ENCODE assay signal across 10 mouse cellular contexts in genomic region chr7:30456487-30456886, GRCm38 (mm10). TPM values are rescaled to one million over a fixed set of nuclear protein-coding genes. Genes with fewer than 3 reads are reported as not detected.
DNase-seq lines count a peak whose midpoint lies in the region; ATAC-seq and TF ChIP-seq lines count a peak whose summit lies in the region.
"Had no signal": no experiment of that assay in that cellular context is flagged by ENCODE, and none has a peak within 500 bp of the region (broad histone marks: within the 10 kb centered on the region; RNA-seq: fewer than 3 reads in every experiment).

No protein-coding gene starts in this region.

- H3K4me3 ChIP-seq in heart, embryonic 10.5 days = peak overlapping the region; percentile 31
- peak overlapping the region; percentile 68 to 78 for H3K4me3 ChIP-seq in ES-E14 (ENCODE audit: insufficient read depth in 1 of 2, low read depth in 1 of 2, low read length in 2 of 2, poor library complexity in 1 of 2, severe bottlenecking in 1 of 2)
- H3K4me3 ChIP-seq in hindbrain, embryonic 11.5 days (ENCODE audit: low read depth, low read length) = peak overlapping the region; percentile 35
- peak overlapping the region; percentile 16 for H3K4me3 ChIP-seq in midbrain, embryonic 14.5 days (replicated peaks; ENCODE audit: low read depth, low read length)
- H3K4me3 ChIP-seq in gastrocnemius, adult 2 months = no peak overlapping the region

- TF ChIP-seq CTCF in gastrocnemius, adult 2 months (IDR thresholded peaks at IDR 0.05) = no peak

- peaks cover 100% of the 10 kb centered on the region for H3K27me3 ChIP-seq in heart, embryonic 10.5 days (ENCODE audit: insufficient read depth, poor library complexity, severe bottlenecking)
- H3K27me3 ChIP-seq in hindbrain, embryonic 11.5 days (ENCODE audit: control insufficient read depth, insufficient read depth, low read length) = peaks cover 79% of the 10 kb centered on the region
- H3K27me3 ChIP-seq in midbrain, embryonic 14.5 days (ENCODE audit: control insufficient read depth, insufficient read depth, low read length) = peaks cover 56% of the 10 kb centered on the region

- peak overlapping the region; percentile 21 for H3K9ac ChIP-seq in ES-E14 (ENCODE audit: insufficient read depth, low read depth, low read length, poor library complexity, severe bottlenecking)
- H3K9ac ChIP-seq in hindbrain, embryonic 11.5 days (ENCODE audit: low read depth, low read length) = peak overlapping the region; percentile 48
- 0 out of 2 replicates have a peak overlapping the region, but pooled peaks have one; percentile 32 for H3K9ac ChIP-seq in midbrain, embryonic 14.5 days (replicated peaks; ENCODE audit: low read length)

- DNase-seq in heart, embryonic 10.5 days (ENCODE audit: low spot score) = no peak
- no peak for DNase-seq in heart, adult 8-10 months (ENCODE audit: low spot score)
- no peak for DNase-seq in ES-E14 (ENCODE audit: low read depth, low spot score)
- DNase-seq in hindbrain, embryonic 11.5 days (ENCODE audit: low spot score) = no peak
- no peak for DNase-seq in midbrain, embryonic 14.5 days
- no peak for DNase-seq in gastrocnemius, adult 2 months
- DNase-seq in urinary bladder, postnatal 14 days (ENCODE audit: low spot score) = no peak
- DNase-seq in frontal cortex, postnatal 25 days (ENCODE audit: low spot score in 2 of 2) = no peak
- DNase-seq: kidney, postnatal 25 days; liver had no signal

- intact Hi-C loops in gastrocnemius, adult 2 months (cut with DNase I) = no loop called here

- H3K4me1 ChIP-seq in heart, embryonic 10.5 days = peaks cover 18% of the 10 kb centered on the region
- H3K4me1 ChIP-seq in ES-E14 (ENCODE audit: control insufficient read depth in 2 of 2, insufficient read depth in 2 of 2, low read length in 2 of 2, poor library complexity in 1 of 2) = peaks cover 9 to 40% of the 10 kb centered on the region in 2 experiments
- H3K4me1 ChIP-seq in hindbrain, embryonic 11.5 days (replicated peaks; ENCODE audit: control insufficient read depth, insufficient read depth, low read length) = peaks cover 12% of the 10 kb centered on the region
- H3K4me1 ChIP-seq in midbrain, embryonic 14.5 days (ENCODE audit: control insufficient read depth, insufficient read depth, low read length) = peaks cover 24% of the 10 kb centered on the region

- peak overlapping the region; percentile 50 for H3K4me2 ChIP-seq in hindbrain, embryonic 11.5 days (replicated peaks; ENCODE audit: low read depth, low read length)
- peak overlapping the region; percentile 55 for H3K4me2 ChIP-seq in midbrain, embryonic 14.5 days (ENCODE audit: low read length)

- in situ Hi-C loops in ES-E14 (cut with MboI; ENCODE audit: low sequenced_read_pairs in 2 of 2, unreplicated experiment in 2 of 2) = no loop called here

- H3K9me3 ChIP-seq in heart, embryonic 10.5 days = no peaks in the 10 kb centered on the region
- no peaks in the 10 kb centered on the region for H3K9me3 ChIP-seq in ES-E14 (ENCODE audit: control insufficient read depth, insufficient read depth, low read depth, low read length)
- no peaks in the 10 kb centered on the region for H3K9me3 ChIP-seq in hindbrain, embryonic 11.5 days (ENCODE audit: control insufficient read depth, low read length)
- no peaks in the 10 kb centered on the region for H3K9me3 ChIP-seq in midbrain, embryonic 14.5 days (ENCODE audit: control insufficient read depth, low read length)

- H3K27ac ChIP-seq in heart, embryonic 10.5 days = no peak overlapping the region
- no peak overlapping the region for H3K27ac ChIP-seq in ES-E14 (ENCODE audit: insufficient read depth, low read depth, low read length, poor library complexity, severe bottlenecking)
- peak overlapping the region; percentile 58 for H3K27ac ChIP-seq in hindbrain, embryonic 11.5 days (ENCODE audit: low read depth, low read length)
- no peak overlapping the region for H3K27ac ChIP-seq in midbrain, embryonic 14.5 days (replicated peaks; ENCODE audit: low read depth, low read length)
- H3K27ac ChIP-seq in gastrocnemius, adult 2 months = no peak overlapping the region

- H3K36me3 ChIP-seq in heart, embryonic 10.5 days = no peaks in the 10 kb centered on the region
- peaks cover 20% of the 10 kb centered on the region for H3K36me3 ChIP-seq in ES-E14 (ENCODE audit: control insufficient read depth, insufficient read depth, low read length, poor library complexity, severe bottlenecking)
- H3K36me3 ChIP-seq in hindbrain, embryonic 11.5 days (ENCODE audit: control insufficient read depth, insufficient read depth, low read length) = no peaks in the 10 kb centered on the region
- no peaks in the 10 kb centered on the region for H3K36me3 ChIP-seq in midbrain, embryonic 14.5 days (ENCODE audit: control insufficient read depth, insufficient read depth, low read length)

- ATAC-seq in hindbrain, embryonic 11.5 days (ENCODE audit: low FRiP score) = no peak
- ATAC-seq in midbrain, embryonic 14.5 days (ENCODE audit: low FRiP score, low TSS enrichment) = no peak

- 2% methylated on average over 9 of the region's 9 CpGs for WGBS in heart, embryonic 10.5 days
- 3% methylated on average over 9 of the region's 9 CpGs for WGBS in hindbrain, embryonic 11.5 days
- under 1% methylated on average over 9 of the region's 9 CpGs for WGBS in midbrain, embryonic 14.5 days

TF ChIP-seq in ES-E14, 5 proteins besides CTCF, POLR2A, EP300 and RAD21:
- TF ChIP-seq ZC3H11A (IDR thresholded peaks at IDR 0.05; ENCODE audit: borderline replicate concordance, low read depth, low read length) (no peak), CHD2 (IDR thresholded peaks at IDR 0.05; ENCODE audit: low read depth, low read length) (no peak), HCFC1 (IDR thresholded peaks at IDR 0.05; ENCODE audit: borderline replicate concordance, insufficient read depth, low read length) (no peak), MAFK (IDR thresholded peaks at IDR 0.05; ENCODE audit: insufficient read depth, low read depth, low read length) (no peak), ZNF384 (IDR thresholded peaks at IDR 0.05; ENCODE audit: low read depth, low read length) (no peak)

RNA-seq across cellular contexts. Expression of gene Kirrel2, which starts 1.0 kb away (rescaled TPM):
- polyA plus RNA-seq in heart, embryonic 10.5 days (2016; fragmentation: Nextera tagmentation; extraction: Ambion mirVana) = 3.3 and 5.2 TPM in 2 replicates
- total RNA-seq in heart, adult 8-10 months (2022) = not detected
- 10.7 and 29.8 TPM in 2 replicates for total RNA-seq in ES-E14 (2012; rRNA removed)
- polyA plus RNA-seq in hindbrain, embryonic 11.5 days (2014; fragmentation: Nextera tagmentation; extraction: Ambion mirVana) = 18.6 and 25.8 TPM in 2 replicates
- 5.0 and 5.7 TPM in 2 replicates for polyA plus RNA-seq in midbrain, embryonic 14.5 days (2014; fragmentation: Nextera tagmentation; extraction: Ambion mirVana)
- total RNA-seq in gastrocnemius, adult 2 months (2021) = not detected

RNA-seq across cellular contexts. Expression of gene Nphs1, which starts 1.6 kb away (rescaled TPM):
- 0.55 and 0.79 TPM in 2 replicates for polyA plus RNA-seq in heart, embryonic 10.5 days (2016; fragmentation: Nextera tagmentation; extraction: Ambion mirVana)
- not detected for total RNA-seq in heart, adult 8-10 months (2022)
- total RNA-seq in ES-E14 (2012; rRNA removed) = 45.7 and 72.5 TPM in 2 replicates
- polyA plus RNA-seq in hindbrain, embryonic 11.5 days (2014; fragmentation: Nextera tagmentation; extraction: Ambion mirVana) = 3.3 and 4.5 TPM in 2 replicates
- polyA plus RNA-seq in midbrain, embryonic 14.5 days (2014; fragmentation: Nextera tagmentation; extraction: Ambion mirVana) = 0.74 and 1.4 TPM in 2 replicates
- not detected for total RNA-seq in gastrocnemius, adult 2 months (2021)

RNA-seq across cellular contexts. Expression of gene Aplp1, which starts 11.2 kb away (rescaled TPM):
- 44.3 and 50.4 TPM in 2 replicates for polyA plus RNA-seq in heart, embryonic 10.5 days (2016; fragmentation: Nextera tagmentation; extraction: Ambion mirVana)
- total RNA-seq in heart, adult 8-10 months (2022) = 1 to 10 TPM; 3.2 to 4.2 (median 3.6) TPM
- 36.9 and 63.7 TPM in 2 replicates for total RNA-seq in ES-E14 (2012; rRNA removed)
- polyA plus RNA-seq in hindbrain, embryonic 11.5 days (2014; fragmentation: Nextera tagmentation; extraction: Ambion mirVana) = 165 and 169 TPM in 2 replicates
- 662 and 710 TPM in 2 replicates for polyA plus RNA-seq in midbrain, embryonic 14.5 days (2014; fragmentation: Nextera tagmentation; extraction: Ambion mirVana)
- 1 to 10 TPM in 1 of 2 experiments, under 1 TPM in 1; 0.94 to 1.2 TPM for total RNA-seq in gastrocnemius, adult 2 months (2021)

RNA-seq across cellular contexts. Expression of gene Nfkbid, which starts 35.0 kb away (rescaled TPM):
- 1.5 and 1.6 TPM in 2 replicates for polyA plus RNA-seq in heart, embryonic 10.5 days (2016; fragmentation: Nextera tagmentation; extraction: Ambion mirVana)
- total RNA-seq in heart, adult 8-10 months (2022) = under 1 TPM in 3 of 4 experiments, not detected in 1; 0.12 to 0.46 (median 0.28) TPM
- total RNA-seq in ES-E14 (2012; rRNA removed) = 4.2 and 8.2 TPM in 2 replicates
- polyA plus RNA-seq in hindbrain, embryonic 11.5 days (2014; fragmentation: Nextera tagmentation; extraction: Ambion mirVana) = 1.5 and 1.8 TPM in 2 replicates
- polyA plus RNA-seq in midbrain, embryonic 14.5 days (2014; fragmentation: Nextera tagmentation; extraction: Ambion mirVana) = 1.4 and 2.3 TPM in 2 replicates
- under 1 TPM; 0.11 to 0.13 TPM for total RNA-seq in gastrocnemius, adult 2 months (2021)

RNA-seq across cellular contexts. Expression of gene Hcst, which starts 36.8 kb away (rescaled TPM):
- polyA plus RNA-seq in heart, embryonic 10.5 days (2016; fragmentation: Nextera tagmentation; extraction: Ambion mirVana) = 0.35 TPM in 1 of 2 replicates, not detected in the other
- not detected for total RNA-seq in heart, adult 8-10 months (2022)
- not detected in 2 replicates for total RNA-seq in ES-E14 (2012; rRNA removed)
- polyA plus RNA-seq in hindbrain, embryonic 11.5 days (2014; fragmentation: Nextera tagmentation; extraction: Ambion mirVana) = 0.39 and 0.62 TPM in 2 replicates
- polyA plus RNA-seq in midbrain, embryonic 14.5 days (2014; fragmentation: Nextera tagmentation; extraction: Ambion mirVana) = 0.58 TPM in 1 of 2 replicates, not detected in the other
- total RNA-seq in gastrocnemius, adult 2 months (2021) = not detected

Comparison
In these comparisons a context has a peak if more than half of its experiments do, and no peak if none do; other contexts are left out.
1. RNA of gene Kirrel2, which starts 1.0 kb away (total RNA-seq): 10.7 to 29.8 TPM in ES-E14; not detected in heart, adult 8-10 months and not detected in gastrocnemius, adult 2 months; every median in the first group is over 10 times any median in the second.
2. RNA of gene Nphs1, which starts 1.6 kb away (total RNA-seq): 45.7 to 72.5 TPM in ES-E14; not detected in heart, adult 8-10 months and not detected in gastrocnemius, adult 2 months; every median in the first group is over 10 times any median in the second.
3. Peak in every context shown above with its lines, with median percentiles within 50 percentile points of each other: H3K9ac ChIP-seq.